Mouse (Mus musculus) spleen, adult 2 months (tissue): ENCODE results near the gene Shisal1.

Source experiments
- CTCF ChIP-seq: fragments of 200-500 bp; IDR thresholded peaks from 2 replicates; pipeline ENCODE4 v1.5.1; 2011; ENCODE audit warnings: mild to moderate bottlenecking, inconsistent platforms; ENCODE audit not compliant: insufficient read depth, insufficient read length, insufficient replicate concordance; ENCODE audit errors: extremely low read depth
- POLR2A ChIP-seq: fragments of 200-500 bp; IDR thresholded peaks from 2 replicates; pipeline ENCODE4 v1.6.1; 2011; ENCODE audit warnings: low read depth, low read length, inconsistent platforms

DNA sequence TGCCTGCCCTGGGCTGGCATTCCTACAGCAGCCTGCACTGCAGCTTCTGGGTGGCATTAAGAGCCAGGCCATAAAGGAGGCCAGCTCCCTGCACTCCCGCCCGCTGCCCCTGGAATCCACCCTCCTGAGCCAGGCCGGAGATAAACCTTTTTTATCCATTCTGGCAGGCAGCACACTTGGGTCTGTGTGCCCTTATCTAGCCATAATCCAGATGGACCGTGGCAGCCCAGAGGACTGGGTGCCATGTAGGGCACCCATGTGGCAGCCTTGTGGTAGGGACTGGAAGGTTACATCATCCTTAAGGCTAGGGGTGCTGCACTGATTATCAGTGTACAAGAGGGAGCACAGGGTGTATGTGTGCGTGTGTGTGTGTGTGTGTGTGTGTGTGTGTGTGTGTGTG, 16.4 kb downstream of the Shisal1 start:
- no peak for TF ChIP-seq CTCF
- TF ChIP-seq POLR2A = no peak
